Mouse (Mus musculus) adrenal gland, postnatal 0 days (tissue): ENCODE data around the gene Arrdc2. TPM values are rescaled to one million over a fixed set of nuclear protein-coding genes. Genes with fewer than 3 reads are reported as not detected.
A peak's percentile ranks its signal among the peaks of the same experiment; 100 is the strongest.

Experiments used
- microRNA-seq: library from miRNA; unstranded; fragments of <30 nt; microRNA quantifications from one replicate; pipeline ENCODE4, GENCODE M21; 2016; ENCODE audit warnings: borderline replicate concordance; ENCODE audit not compliant: insufficient number of aligned reads
- polyA plus RNA-seq: library from polyadenylated mRNA; unstranded; fragments of >200 nt; fragmentation: Nextera tagmentation; extraction: Ambion mirVana; gene quantifications from 2 replicates; pipeline ENCODE4 v1.2.1, GENCODE M21; 2015

Gene Arrdc2
- polyA plus RNA-seq = 7.9 TPM in 2 replicates

GRCm38 (mm10) chr8:70839408-70840351 is at the start of gene Arrdc2:
Gene Arrdc2, minus strand, starts transcription at chr8:70839720.

GRCm38 (mm10) chr8:70873364-70873985 is 34.0 kb upstream of the Arrdc2 start, which contains the start of gene Ccdc124:
Gene Ccdc124, minus strand, starts transcription at chr8:70873935.

GRCm38 (mm10) chr8:70862824-70863641 is 23.5 kb upstream of the Arrdc2 start, which contains the start of gene Kcnn1:
Gene Kcnn1, minus strand, starts transcription at chr8:70863258.

GRCm38 (mm10) chr8:70808239-70808638 is 31.3 kb downstream of the Arrdc2 start, which contains the start of gene Il12rb1:
Gene Il12rb1, plus strand, starts transcription at chr8:70808449.

GRCm38 (mm10) chr8:70804481-70805206 is 34.9 kb downstream of the Arrdc2 start, which contains the start of gene Mast3:
Gene Mast3, minus strand, starts transcription at chr8:70805054.

Small RNA genes within 50 kb of the gene (microRNA-seq; reads per million reads assigned to microRNA genes)
- 3.9 reads per million, percentile 2 among the genes with 10 or more reads in this experiment for gene Mir7240

Other genes starting within 250 kb of the Arrdc2 start
- gene Isyna1, start 245.3 kb downstream of the Arrdc2 start, polyA plus RNA-seq = 85.1 and 85.8 TPM in 2 replicates
- gene Ssbp4, start 230.8 kb downstream of the Arrdc2 start, polyA plus RNA-seq = 127 and 131 TPM in 2 replicates
- 4.8 and 5.1 TPM in 2 replicates for gene Lrrc25, start 223.6 kb downstream of the Arrdc2 start, polyA plus RNA-seq
- 0.72 and 1.8 TPM in 2 replicates for gene Gdf15, start 207.3 kb downstream of the Arrdc2 start, polyA plus RNA-seq
- gene Pgpep1, start 179.3 kb downstream of the Arrdc2 start, polyA plus RNA-seq = 45.9 and 87.4 TPM in 2 replicates
- 186 and 193 TPM in 2 replicates for gene Lsm4, start 166.5 kb downstream of the Arrdc2 start, polyA plus RNA-seq
- gene Jund, start 140.8 kb downstream of the Arrdc2 start, polyA plus RNA-seq = 136 and 140 TPM in 2 replicates
- 0.04 and 0.05 TPM in 2 replicates for gene Iqcn, start 136.3 kb downstream of the Arrdc2 start, polyA plus RNA-seq
- 0.17 and 0.50 TPM in 2 replicates for gene Gm3336, start 121.2 kb downstream of the Arrdc2 start, polyA plus RNA-seq
- gene Pde4c, start 116.0 kb downstream of the Arrdc2 start, polyA plus RNA-seq = 0.05 and 0.72 TPM in 2 replicates
- gene Rab3a, start 85.0 kb downstream of the Arrdc2 start, polyA plus RNA-seq = 62.7 and 85.6 TPM in 2 replicates
- gene Mpv17l2, start 78.8 kb downstream of the Arrdc2 start, polyA plus RNA-seq = 97.0 and 178 TPM in 2 replicates
- 28.8 and 38.7 TPM in 2 replicates for gene Pik3r2, start 63.0 kb downstream of the Arrdc2 start, polyA plus RNA-seq
- gene Mast3, start 34.7 kb downstream of the Arrdc2 start, polyA plus RNA-seq = 7.7 and 11.8 TPM in 2 replicates
- gene Il12rb1, start 31.3 kb downstream of the Arrdc2 start, polyA plus RNA-seq = 0.18 and 0.20 TPM in 2 replicates
- 0.49 and 1.3 TPM in 2 replicates for gene Kcnn1, start 23.5 kb upstream of the Arrdc2 start, polyA plus RNA-seq
- gene Ccdc124, start 34.2 kb upstream of the Arrdc2 start, polyA plus RNA-seq = 63.0 and 64.4 TPM in 2 replicates
- 0.40 and 0.96 TPM in 2 replicates for gene Slc5a5, start 53.0 kb upstream of the Arrdc2 start, polyA plus RNA-seq
- gene Rpl18a, start 57.7 kb upstream of the Arrdc2 start, polyA plus RNA-seq = 5,087 and 7,211 TPM in 2 replicates
- 25.8 and 27.4 TPM in 2 replicates for gene Map1s, start 66.2 kb upstream of the Arrdc2 start, polyA plus RNA-seq